Mouse (Mus musculus) A20 (cell line): ENCODE measurements around the gene Prkab2.

Source experiments
- DNase-seq: peaks from one replicate; pipeline ENCODE4 v3.0.0-alpha.2; 2011; ENCODE audit warnings: low read depth, low spot score

Prkab2 gene

GRCm38 (mm10) chr3:97691443-97692017 is 33.5 kb downstream of the Prkab2 start:
- DNase-seq = no peak

- no peak for DNase-seq
Observed at GRCm38 (mm10) chr3:97693806-97694205, 35.8 kb downstream of the Prkab2 start.

GRCm38 (mm10) chr3:97696866-97697265 is 38.9 kb downstream of the Prkab2 start:
- no peak for DNase-seq

GRCm38 (mm10) chr3:97697291-97697690 is 39.3 kb downstream of the Prkab2 start:
- no peak for DNase-seq

- no peak for DNase-seq
Observed at GRCm38 (mm10) chr3:97699061-97699460, 41.1 kb downstream of the Prkab2 start.

- no peak for DNase-seq
Observed at GRCm38 (mm10) chr3:97701198-97701597, 43.2 kb downstream of the Prkab2 start.

- no peak for DNase-seq
Observed at GRCm38 (mm10) chr3:97702448-97703080, 44.6 kb downstream of the Prkab2 start.

GRCm38 (mm10) chr3:97705508-97705907 is 47.5 kb downstream of the Prkab2 start:
- DNase-seq = no peak

GRCm38 (mm10) chr3:97706561-97706960 is 48.6 kb downstream of the Prkab2 start:
- no peak for DNase-seq

GRCm38 (mm10) chr3:97710134-97710533 is 52.1 kb downstream of the Prkab2 start:
- DNase-seq = no peak

- no peak for DNase-seq
Observed at GRCm38 (mm10) chr3:97710881-97711280, 52.9 kb downstream of the Prkab2 start.

GRCm38 (mm10) chr3:97715922-97716321 is 57.9 kb downstream of the Prkab2 start:
- DNase-seq = peak; percentile 29

GRCm38 (mm10) chr3:97719116-97719515 is 61.1 kb downstream of the Prkab2 start:
- DNase-seq = no peak
